ENCODE assay signal across 17 mouse cellular contexts in genomic region chr10:81396749-81397148, GRCm38 (mm10). TPM values are rescaled to one million over a fixed set of nuclear protein-coding genes. Genes with fewer than 3 reads are reported as not detected.
DNase-seq lines count a peak whose midpoint lies in the region; ATAC-seq and TF ChIP-seq lines count a peak whose summit lies in the region.
"Had no signal": no experiment of that assay in that cellular context is flagged by ENCODE, and none has a peak within 500 bp of the region (broad histone marks: within the 10 kb centered on the region; RNA-seq: fewer than 3 reads in every experiment).

No protein-coding gene starts in this region.

- no peak overlapping the region for H3K27ac ChIP-seq in forebrain, embryonic 11.5 days (ENCODE audit: low read depth, low read length)
- H3K27ac ChIP-seq in forebrain, postnatal 0 days (ENCODE audit: low read depth, low read length), result no peak overlapping the region
- no peak overlapping the region for H3K27ac ChIP-seq in midbrain, embryonic 13.5 days
- no peak overlapping the region for H3K27ac ChIP-seq in midbrain, embryonic 11.5 days (ENCODE audit: low read depth, low read length)
- no peak overlapping the region for H3K27ac ChIP-seq in forebrain, embryonic 13.5 days
- H3K27ac ChIP-seq: kidney, postnatal 0 days had no signal

- peaks cover 13% of the 10 kb centered on the region for H3K4me1 ChIP-seq in forebrain, embryonic 11.5 days (replicated peaks; ENCODE audit: control insufficient read depth, insufficient read depth, low read length)
- H3K4me1 ChIP-seq in forebrain, postnatal 0 days (ENCODE audit: insufficient read depth), result peaks cover 3% of the 10 kb centered on the region; the same call in 1 of the 2 replicates
- H3K4me1 ChIP-seq in midbrain, embryonic 13.5 days (replicated peaks), result peaks cover 50% of the 10 kb centered on the region
- peaks cover 27% of the 10 kb centered on the region for H3K4me1 ChIP-seq in midbrain, embryonic 11.5 days (ENCODE audit: control insufficient read depth, insufficient read depth, low read length)
- peaks cover 36% of the 10 kb centered on the region for H3K4me1 ChIP-seq in forebrain, embryonic 13.5 days

- intact Hi-C loops in left cerebral cortex, postnatal 10 days (cut with DNase I), result no loop called here

- no peak for TF ChIP-seq CTCF in forebrain, postnatal 0 days (IDR thresholded peaks at IDR 0.05; ENCODE audit: low read depth)

- H3K79me2 ChIP-seq in myocyte (ENCODE audit: control insufficient read depth, insufficient read depth), result no peaks in the 10 kb centered on the region

- TF ChIP-seq POLR2A in myocyte (IDR thresholded peaks at IDR 0.05; ENCODE audit: insufficient read length, low read depth), result no peak

- H3ac ChIP-seq in myocyte (ENCODE audit: control insufficient read depth, insufficient read length), result no peak overlapping the region

- no peaks in the 10 kb centered on the region; the same call in 1 of the 2 replicates for H3K27me3 ChIP-seq in forebrain, embryonic 11.5 days (ENCODE audit: control insufficient read depth, insufficient read depth, low read length)
- no peaks in the 10 kb centered on the region for H3K27me3 ChIP-seq in forebrain, postnatal 0 days (ENCODE audit: insufficient read depth, low read length)
- no peaks in the 10 kb centered on the region for H3K27me3 ChIP-seq in midbrain, embryonic 13.5 days
- H3K27me3 ChIP-seq in midbrain, embryonic 11.5 days (ENCODE audit: control insufficient read depth, insufficient read depth, low read length), result peaks cover 6% of the 10 kb centered on the region; the same call in 1 of the 2 replicates
- no peaks in the 10 kb centered on the region for H3K27me3 ChIP-seq in forebrain, embryonic 13.5 days
- no peaks in the 10 kb centered on the region for H3K27me3 ChIP-seq in myocyte (ENCODE audit: control insufficient read depth, insufficient read depth, insufficient read length)

- WGBS in forebrain, embryonic 11.5 days, result 60% methylated on average over 5 of the region's 5 CpGs
- 75% methylated on average over 5 of the region's 5 CpGs for WGBS in forebrain, postnatal 0 days
- WGBS in midbrain, embryonic 13.5 days, result 52% methylated on average over 5 of the region's 5 CpGs
- WGBS in midbrain, embryonic 11.5 days, result 60% methylated on average over 5 of the region's 5 CpGs
- 63% methylated on average over 5 of the region's 5 CpGs for WGBS in forebrain, embryonic 13.5 days

- no peak for ATAC-seq in forebrain, embryonic 11.5 days (replicated peaks; ENCODE audit: low FRiP score)
- no peak for ATAC-seq in forebrain, postnatal 0 days
- no peak for ATAC-seq in midbrain, embryonic 13.5 days
- no peak for ATAC-seq in midbrain, embryonic 11.5 days (ENCODE audit: low FRiP score)
- no peak for ATAC-seq in forebrain, embryonic 13.5 days

- no peak overlapping the region for H3K4me3 ChIP-seq in forebrain, embryonic 11.5 days (ENCODE audit: low read depth, low read length)
- no peak overlapping the region for H3K4me3 ChIP-seq in forebrain, postnatal 0 days (ENCODE audit: low read depth, low read length)
- no peak overlapping the region for H3K4me3 ChIP-seq in midbrain, embryonic 13.5 days (replicated peaks)
- H3K4me3 ChIP-seq in midbrain, embryonic 11.5 days (ENCODE audit: low read depth, low read length), result no peak overlapping the region
- H3K4me3 ChIP-seq in forebrain, embryonic 13.5 days, result no peak overlapping the region
- H3K4me3 ChIP-seq in myocyte, result no peak overlapping the region
- H3K4me3 ChIP-seq: erythroblast, embryonic 14.5 days had no signal

- H3K9me3 ChIP-seq in forebrain, embryonic 11.5 days (ENCODE audit: control insufficient read depth, low read length), result no peaks in the 10 kb centered on the region
- no peaks in the 10 kb centered on the region for H3K9me3 ChIP-seq in forebrain, postnatal 0 days (ENCODE audit: low read length)
- no peaks in the 10 kb centered on the region for H3K9me3 ChIP-seq in midbrain, embryonic 13.5 days
- H3K9me3 ChIP-seq in midbrain, embryonic 11.5 days (ENCODE audit: control insufficient read depth, low read length), result no peaks in the 10 kb centered on the region
- no peaks in the 10 kb centered on the region for H3K9me3 ChIP-seq in forebrain, embryonic 13.5 days (replicated peaks)
- H3K9me3 ChIP-seq: G1E had no signal

- H3K36me3 ChIP-seq in forebrain, embryonic 11.5 days (ENCODE audit: control insufficient read depth, insufficient read depth, low read length), result no peaks in the 10 kb centered on the region
- peaks cover 14% of the 10 kb centered on the region for H3K36me3 ChIP-seq in forebrain, postnatal 0 days (ENCODE audit: insufficient read depth)
- peaks cover 19% of the 10 kb centered on the region for H3K36me3 ChIP-seq in midbrain, embryonic 13.5 days
- 0 out of 2 replicates have a peak, but pooled peaks cover 2% of the 10 kb centered on the region for H3K36me3 ChIP-seq in midbrain, embryonic 11.5 days (ENCODE audit: control insufficient read depth, insufficient read depth, low read length)
- peaks cover 26% of the 10 kb centered on the region for H3K36me3 ChIP-seq in forebrain, embryonic 13.5 days (ENCODE audit: poor library complexity, severe bottlenecking)
- peaks cover 18% of the 10 kb centered on the region for H3K36me3 ChIP-seq in myocyte (ENCODE audit: control insufficient read depth, insufficient read depth)

- no peak for DNase-seq in forebrain, embryonic 11.5 days (ENCODE audit: low spot score)
- no peak for DNase-seq in forebrain, postnatal 0 days
- no peak for DNase-seq in midbrain, embryonic 11.5 days (ENCODE audit: low spot score, missing footprints)
- no peak for DNase-seq in left cerebral cortex, postnatal 10 days (ENCODE audit: extremely low spot score in 1 of 2, low spot score in 2 of 2)
- no peak for DNase-seq in right cerebral cortex, postnatal 14 days
- DNase-seq: adrenal gland, postnatal 14 days; B cell, adult 2 months had no signal

- H3K4me2 ChIP-seq in forebrain, embryonic 11.5 days (ENCODE audit: low read depth, low read length, severe bottlenecking), result no peak overlapping the region
- no peak overlapping the region for H3K4me2 ChIP-seq in forebrain, postnatal 0 days (ENCODE audit: low read depth)
- no peak overlapping the region for H3K4me2 ChIP-seq in midbrain, embryonic 13.5 days (replicated peaks)
- no peak overlapping the region for H3K4me2 ChIP-seq in midbrain, embryonic 11.5 days
- H3K4me2 ChIP-seq in forebrain, embryonic 13.5 days, result no peak overlapping the region
- no peak overlapping the region for H3K4me2 ChIP-seq in myocyte (ENCODE audit: low read depth)
- H3K4me2 ChIP-seq: liver, embryonic 11.5 days had no signal

- peak overlapping the region; percentile 17; the same call in 1 of the 2 replicates for H3K9ac ChIP-seq in forebrain, embryonic 11.5 days (ENCODE audit: low read length)
- no peak overlapping the region for H3K9ac ChIP-seq in forebrain, postnatal 0 days
- H3K9ac ChIP-seq in midbrain, embryonic 13.5 days (replicated peaks), result peak overlapping the region; percentile 44; the same call in 1 of the 2 replicates
- H3K9ac ChIP-seq in midbrain, embryonic 11.5 days (ENCODE audit: low read length), result no peak overlapping the region
- 0 out of 2 replicates have a peak overlapping the region, but pooled peaks have one; percentile 2 for H3K9ac ChIP-seq in forebrain, embryonic 13.5 days

RNA-seq across cellular contexts. Expression of gene Smim24, which starts 3.9 kb away (rescaled TPM):
- 2.8 and 3.3 TPM in 2 replicates for polyA plus RNA-seq in forebrain, embryonic 11.5 days (2014; fragmentation: Nextera tagmentation; extraction: Ambion mirVana)
- total RNA-seq in forebrain, postnatal 0 days (2014; rRNA removed), result 0.77 and 1.3 TPM in 2 replicates
- 1.7 TPM in 2 replicates for polyA plus RNA-seq in forebrain, postnatal 0 days (2015; fragmentation: Nextera tagmentation; extraction: Ambion mirVana)
- polyA plus RNA-seq in midbrain, embryonic 13.5 days (2015; fragmentation: Nextera tagmentation; extraction: Ambion mirVana), result 1.4 and 1.9 TPM in 2 replicates
- polyA plus RNA-seq in midbrain, embryonic 11.5 days (2014; fragmentation: Nextera tagmentation; extraction: Ambion mirVana), result 2.3 and 2.7 TPM in 2 replicates
- 1.8 TPM in 2 replicates for polyA plus RNA-seq in forebrain, embryonic 13.5 days (2015; fragmentation: Nextera tagmentation; extraction: Ambion mirVana)
- polyA plus RNA-seq in myocyte (2012; fragmentation: generic; extraction: Trizol), result 0.30 TPM
- total RNA-seq in left cerebral cortex, postnatal 10 days (2021), result 1 to 10 TPM; 2.0 to 2.2 TPM
- total RNA-seq: gastrocnemius, adult 18-20 months had no signal
- polyA plus RNA-seq: erythroblast, embryonic 14.5 days had no signal

RNA-seq across cellular contexts. Expression of gene Gm48552, which starts 7.9 kb away (rescaled TPM):
- polyA plus RNA-seq in forebrain, embryonic 11.5 days (2014; fragmentation: Nextera tagmentation; extraction: Ambion mirVana), result 1.1 and 3.0 TPM in 2 replicates
- 5.8 and 16.6 TPM in 2 replicates for total RNA-seq in forebrain, postnatal 0 days (2014; rRNA removed)
- 1.9 and 3.7 TPM in 2 replicates for polyA plus RNA-seq in forebrain, postnatal 0 days (2015; fragmentation: Nextera tagmentation; extraction: Ambion mirVana)
- 1.2 and 2.1 TPM in 2 replicates for polyA plus RNA-seq in midbrain, embryonic 13.5 days (2015; fragmentation: Nextera tagmentation; extraction: Ambion mirVana)
- polyA plus RNA-seq in midbrain, embryonic 11.5 days (2014; fragmentation: Nextera tagmentation; extraction: Ambion mirVana), result 0.20 and 0.47 TPM in 2 replicates
- polyA plus RNA-seq in forebrain, embryonic 13.5 days (2015; fragmentation: Nextera tagmentation; extraction: Ambion mirVana), result 2.1 and 2.3 TPM in 2 replicates
- polyA plus RNA-seq in myocyte (2012; fragmentation: generic; extraction: Trizol), result 0.73 TPM
- 1 to 10 TPM; 2.5 to 3.5 TPM for total RNA-seq in left cerebral cortex, postnatal 10 days (2021)
- total RNA-seq: common myeloid progenitor, adult 5-6 weeks; monocyte, adult 5-6 weeks had no signal

RNA-seq across cellular contexts. Expression of gene Gm48551, which starts 12.5 kb away (rescaled TPM):
- 3.0 and 3.5 TPM in 2 replicates for polyA plus RNA-seq in forebrain, embryonic 11.5 days (2014; fragmentation: Nextera tagmentation; extraction: Ambion mirVana)
- 2.5 and 3.3 TPM in 2 replicates for total RNA-seq in forebrain, postnatal 0 days (2014; rRNA removed)
- polyA plus RNA-seq in forebrain, postnatal 0 days (2015; fragmentation: Nextera tagmentation; extraction: Ambion mirVana), result 5.0 and 7.3 TPM in 2 replicates
- polyA plus RNA-seq in midbrain, embryonic 13.5 days (2015; fragmentation: Nextera tagmentation; extraction: Ambion mirVana), result 6.9 and 7.2 TPM in 2 replicates
- polyA plus RNA-seq in midbrain, embryonic 11.5 days (2014; fragmentation: Nextera tagmentation; extraction: Ambion mirVana), result 2.7 and 2.9 TPM in 2 replicates
- polyA plus RNA-seq in forebrain, embryonic 13.5 days (2015; fragmentation: Nextera tagmentation; extraction: Ambion mirVana), result 4.2 and 5.8 TPM in 2 replicates
- polyA plus RNA-seq in myocyte (2012; fragmentation: generic; extraction: Trizol), result 1.7 TPM
- 1 to 10 TPM; 3.4 to 5.0 TPM for total RNA-seq in left cerebral cortex, postnatal 10 days (2021)
- total RNA-seq: monocyte, adult 5-6 weeks had no signal

RNA-seq across cellular contexts. Expression of gene Dohh, which starts 12.5 kb away (rescaled TPM):
- polyA plus RNA-seq in forebrain, embryonic 11.5 days (2014; fragmentation: Nextera tagmentation; extraction: Ambion mirVana), result 61.0 and 66.3 TPM in 2 replicates
- 126 and 139 TPM in 2 replicates for total RNA-seq in forebrain, postnatal 0 days (2014; rRNA removed)
- 111 and 125 TPM in 2 replicates for polyA plus RNA-seq in forebrain, postnatal 0 days (2015; fragmentation: Nextera tagmentation; extraction: Ambion mirVana)
- polyA plus RNA-seq in midbrain, embryonic 13.5 days (2015; fragmentation: Nextera tagmentation; extraction: Ambion mirVana), result 73.5 TPM in 2 replicates
- 43.3 and 53.7 TPM in 2 replicates for polyA plus RNA-seq in midbrain, embryonic 11.5 days (2014; fragmentation: Nextera tagmentation; extraction: Ambion mirVana)
- polyA plus RNA-seq in forebrain, embryonic 13.5 days (2015; fragmentation: Nextera tagmentation; extraction: Ambion mirVana), result 76.7 and 87.3 TPM in 2 replicates
- 103 TPM for polyA plus RNA-seq in myocyte (2012; fragmentation: generic; extraction: Trizol)
- 10 to 100 TPM; 79.3 to 83.5 TPM for total RNA-seq in left cerebral cortex, postnatal 10 days (2021)

RNA-seq across cellular contexts. Expression of gene Fzr1, which starts 18.4 kb away (rescaled TPM):
- polyA plus RNA-seq in forebrain, embryonic 11.5 days (2014; fragmentation: Nextera tagmentation; extraction: Ambion mirVana), result 132 and 144 TPM in 2 replicates
- 60.2 and 67.2 TPM in 2 replicates for total RNA-seq in forebrain, postnatal 0 days (2014; rRNA removed)
- 128 and 132 TPM in 2 replicates for polyA plus RNA-seq in forebrain, postnatal 0 days (2015; fragmentation: Nextera tagmentation; extraction: Ambion mirVana)
- 127 and 133 TPM in 2 replicates for polyA plus RNA-seq in midbrain, embryonic 13.5 days (2015; fragmentation: Nextera tagmentation; extraction: Ambion mirVana)
- polyA plus RNA-seq in midbrain, embryonic 11.5 days (2014; fragmentation: Nextera tagmentation; extraction: Ambion mirVana), result 94.3 and 104 TPM in 2 replicates
- 117 and 128 TPM in 2 replicates for polyA plus RNA-seq in forebrain, embryonic 13.5 days (2015; fragmentation: Nextera tagmentation; extraction: Ambion mirVana)
- 42.0 TPM for polyA plus RNA-seq in myocyte (2012; fragmentation: generic; extraction: Trizol)
- total RNA-seq in left cerebral cortex, postnatal 10 days (2021), result 10 to 100 TPM; 85.7 to 94.7 TPM

Comparison
In these comparisons a context has a peak if more than half of its experiments do, and no peak if none do; other contexts are left out.
1. H3K9ac ChIP-seq: peak in forebrain, embryonic 11.5 days (single experiment), midbrain, embryonic 13.5 days (single experiment) and forebrain, embryonic 13.5 days (single experiment); none in forebrain, postnatal 0 days (single experiment) and midbrain, embryonic 11.5 days (single experiment).